Mouse (Mus musculus) ovary, postnatal 10 days (tissue): ENCODE results near the gene Hdac6.
A peak's percentile ranks its signal among the peaks of the same experiment; 100 is the strongest.

Experiments
- DNase-seq: peaks from one replicate; pipeline ENCODE4 v3.0.0; 2022; ENCODE audit warnings: low spot score

The Hdac6 gene

GRCm38 (mm10) chrX:7947108-7947899 lies at the start of gene Hdac6:
Gene Hdac6, minus strand, starts transcription at chrX:7947889.
- DNase-seq, result no peak

- DNase-seq, result no peak
Observed at GRCm38 (mm10) chrX:7993068-7993735, 45.5 kb upstream of the Hdac6 start.

- DNase-seq, result no peak
Observed at GRCm38 (mm10) chrX:7992379-7993067, 44.8 kb upstream of the Hdac6 start.

- DNase-seq, result no peak
Observed at GRCm38 (mm10) chrX:7981368-7981767, 33.7 kb upstream of the Hdac6 start.

GRCm38 (mm10) chrX:7977892-7978291 lies 30.2 kb upstream of the Hdac6 start, which contains the start of gene Gata1:
Gene Gata1, minus strand, starts transcription at chrX:7978071.
- DNase-seq, result no peak

GRCm38 (mm10) chrX:7971292-7971691 lies 23.6 kb upstream of the Hdac6 start:
- DNase-seq, result no peak

GRCm38 (mm10) chrX:7968899-7969298 lies 21.2 kb upstream of the Hdac6 start:
- DNase-seq, result no peak

- DNase-seq, result no peak
Observed at GRCm38 (mm10) chrX:7968226-7968625, 20.5 kb upstream of the Hdac6 start.

- no peak for DNase-seq
Observed at GRCm38 (mm10) chrX:7967596-7968201, 20.0 kb upstream of the Hdac6 start.

GRCm38 (mm10) chrX:7966161-7966560 lies 18.5 kb upstream of the Hdac6 start:
- no peak for DNase-seq

GRCm38 (mm10) chrX:7963829-7964626 lies 16.3 kb upstream of the Hdac6 start:
- no peak for DNase-seq

- DNase-seq, result no peak
Observed at GRCm38 (mm10) chrX:7958868-7959267, 11.2 kb upstream of the Hdac6 start.

GRCm38 (mm10) chrX:7950091-7950490 lies 2.4 kb upstream of the Hdac6 start:
- no peak for DNase-seq

GRCm38 (mm10) chrX:7947900-7948492 lies 307 bp upstream of the Hdac6 start:
- peak; percentile 66 for DNase-seq

GRCm38 (mm10) chrX:7945618-7946017 lies 2.1 kb downstream of the Hdac6 start:
- no peak for DNase-seq

GRCm38 (mm10) chrX:7937667-7938066 lies 10.0 kb downstream of the Hdac6 start:
- no peak for DNase-seq

GRCm38 (mm10) chrX:7936874-7937273 lies 10.8 kb downstream of the Hdac6 start:
- DNase-seq, result no peak

- DNase-seq, result no peak
Observed at GRCm38 (mm10) chrX:7928270-7928790, 19.4 kb downstream of the Hdac6 start, which contains the start of gene Eras. Gene Eras, minus strand, starts transcription at chrX:7928607.

- DNase-seq, result no peak
Observed at GRCm38 (mm10) chrX:7927116-7927515, 20.6 kb downstream of the Hdac6 start.

GRCm38 (mm10) chrX:7926266-7926665 lies 21.4 kb downstream of the Hdac6 start:
- DNase-seq, result no peak

GRCm38 (mm10) chrX:7922032-7922431 lies 25.7 kb downstream of the Hdac6 start:
- no peak for DNase-seq
